Comparison of ENCODE assay signal across 28 mouse cellular contexts in the genomic region with DNA sequence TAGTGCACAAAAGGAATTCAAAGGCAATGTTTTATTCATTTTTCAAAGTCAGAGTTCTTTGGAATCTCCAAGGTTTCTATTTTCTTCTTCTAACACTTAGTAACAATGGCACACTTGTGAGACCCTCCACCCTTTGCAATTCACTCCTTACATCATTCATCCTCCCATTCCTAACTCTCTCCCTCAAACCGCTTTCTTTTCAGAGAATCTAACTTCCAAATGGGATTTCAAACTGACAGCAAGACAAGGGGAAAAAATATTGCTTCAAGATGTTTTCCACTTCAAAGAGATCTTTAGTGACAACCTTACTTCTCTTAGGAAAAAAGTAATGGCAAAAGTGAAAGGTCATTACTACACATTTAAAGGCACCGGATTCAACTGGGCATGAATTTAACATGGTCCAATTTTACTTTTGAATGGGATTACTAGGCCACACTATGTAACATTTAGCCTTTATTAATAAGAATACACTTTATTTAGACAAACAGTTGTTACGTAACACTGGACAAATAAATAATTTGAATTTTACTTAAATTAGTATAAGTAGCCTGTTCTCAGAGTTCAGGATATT.
DNase-seq lines count a peak whose midpoint lies in the region; ATAC-seq and TF ChIP-seq lines count a peak whose summit lies in the region.
"Had no signal": no experiment of that assay in that cellular context is flagged by ENCODE, and none has a peak within 500 bp of the region (broad histone marks: within the 10 kb centered on the region; RNA-seq: fewer than 3 reads in every experiment).

No protein-coding gene starts in this region.

- no peaks in the 10 kb centered on the region for H3K36me3 ChIP-seq in hindbrain, embryonic 12.5 days
- H3K36me3 ChIP-seq in hindbrain, embryonic 14.5 days (replicated peaks; ENCODE audit: control insufficient read depth, insufficient read depth), result no peaks in the 10 kb centered on the region
- H3K36me3 ChIP-seq: embryonic facial prominence, embryonic 13.5 days; forebrain, embryonic 15.5 days; heart, embryonic 12.5 days; hindbrain, embryonic 15.5 days; kidney, embryonic 15.5 days; limb, embryonic 15.5 days had no signal

- WGBS in hindbrain, embryonic 12.5 days, result 18% methylated on average over 3 of the region's 3 CpGs
- 12% methylated on average over 3 of the region's 3 CpGs for WGBS in hindbrain, embryonic 14.5 days

- H3K9me3 ChIP-seq in hindbrain, embryonic 12.5 days (replicated peaks), result no peaks in the 10 kb centered on the region
- no peaks in the 10 kb centered on the region for H3K9me3 ChIP-seq in hindbrain, embryonic 14.5 days (ENCODE audit: control insufficient read depth, low read length)
- H3K9me3 ChIP-seq: embryonic facial prominence, embryonic 13.5 days; forebrain, embryonic 15.5 days; heart, embryonic 12.5 days; hindbrain, embryonic 15.5 days; kidney, embryonic 15.5 days; limb, embryonic 15.5 days had no signal

- no peaks in the 10 kb centered on the region for H3K27me3 ChIP-seq in hindbrain, embryonic 12.5 days
- H3K27me3 ChIP-seq in hindbrain, embryonic 14.5 days (ENCODE audit: control insufficient read depth, insufficient read depth, low read length), result no peaks in the 10 kb centered on the region
- H3K27me3 ChIP-seq: embryonic facial prominence, embryonic 13.5 days; forebrain, embryonic 15.5 days; heart, embryonic 12.5 days; hindbrain, embryonic 15.5 days; kidney, embryonic 15.5 days; limb, embryonic 15.5 days had no signal

- ATAC-seq in hindbrain, embryonic 12.5 days (ENCODE audit: low FRiP score), result peak; percentile 79
- no peak for ATAC-seq in hindbrain, embryonic 14.5 days (ENCODE audit: low FRiP score)
- ATAC-seq: forebrain, embryonic 15.5 days; intestine, postnatal 0 days had no signal

- no peak overlapping the region for H3K9ac ChIP-seq in hindbrain, embryonic 12.5 days
- H3K9ac ChIP-seq in hindbrain, embryonic 14.5 days, result no peak overlapping the region
- H3K9ac ChIP-seq: embryonic facial prominence, embryonic 13.5 days; forebrain, embryonic 15.5 days; heart, embryonic 12.5 days; hindbrain, embryonic 15.5 days; kidney, embryonic 15.5 days; limb, embryonic 15.5 days; liver, embryonic 14.5 days; lung, embryonic 14.5 days had no signal

- H3K4me3 ChIP-seq in hindbrain, embryonic 12.5 days, result no peak overlapping the region
- no peak overlapping the region for H3K4me3 ChIP-seq in hindbrain, embryonic 14.5 days (replicated peaks; ENCODE audit: low read length)
- H3K4me3 ChIP-seq: embryonic facial prominence, embryonic 13.5 days; erythroblast, embryonic 14.5 days; forebrain, embryonic 15.5 days; heart, embryonic 12.5 days; hindbrain, embryonic 15.5 days; kidney, embryonic 15.5 days; limb, embryonic 15.5 days had no signal

- H3K4me1 ChIP-seq in hindbrain, embryonic 12.5 days, result no peaks in the 10 kb centered on the region
- H3K4me1 ChIP-seq in hindbrain, embryonic 14.5 days (replicated peaks; ENCODE audit: control insufficient read depth, insufficient read depth, low read length), result no peaks in the 10 kb centered on the region
- H3K4me1 ChIP-seq: embryonic facial prominence, embryonic 13.5 days; forebrain, embryonic 15.5 days; heart, embryonic 12.5 days; hindbrain, embryonic 15.5 days; kidney, embryonic 15.5 days; limb, embryonic 15.5 days had no signal

- H3K4me2 ChIP-seq in hindbrain, embryonic 12.5 days (replicated peaks), result no peak overlapping the region
- no peak overlapping the region for H3K4me2 ChIP-seq in hindbrain, embryonic 14.5 days (replicated peaks)
- H3K4me2 ChIP-seq: embryonic facial prominence, embryonic 13.5 days; forebrain, embryonic 15.5 days; heart, embryonic 12.5 days; hindbrain, embryonic 15.5 days; kidney, embryonic 15.5 days; limb, embryonic 15.5 days; lung, embryonic 14.5 days had no signal

- no peak for TF ChIP-seq CTCF in brain, embryonic 14.5 days (IDR thresholded peaks at IDR 0.05; ENCODE audit: borderline replicate concordance, extremely low read depth, insufficient read depth, insufficient read length)

- no peak for DNase-seq in hindbrain, embryonic 14.5 days (ENCODE audit: low spot score)
- DNase-seq in brain, embryonic 14.5 days (ENCODE audit: low read depth), result peak; percentile 64
- peak; percentile 72 for DNase-seq in embryo, embryonic 10 days (ENCODE audit: low spot score)
- peak; percentile 47 for DNase-seq in hindlimb bud, embryonic 11.5 days (ENCODE audit: extremely low spot score, low read depth, low spot score)
- DNase-seq in right cerebral cortex, adult 2 months (ENCODE audit: low spot score in 2 of 2), result no peak
- DNase-seq in kidney, adult 11 months, result no peak
- DNase-seq: adrenal gland, adult 8-10 months; cerebellum, adult 18-20 months; cerebellum, postnatal 25 days; gastrocnemius, postnatal 14 days; heart, adult 18-20 months; heart, postnatal 10 days; kidney, postnatal 4 days; layer of hippocampus, adult 9-11 months; left cerebral cortex, postnatal 4 days; lung, embryonic 14.5 days; thymus, adult 18-20 months; thymus, postnatal 36 days had no signal

- TF ChIP-seq POLR2A in brain, embryonic 14.5 days (IDR thresholded peaks at IDR 0.05; ENCODE audit: borderline replicate concordance, extremely low read depth, insufficient read depth, insufficient read length, poor library complexity, severe bottlenecking), result no peak

- no peak overlapping the region for H3K27ac ChIP-seq in hindbrain, embryonic 12.5 days
- H3K27ac ChIP-seq in hindbrain, embryonic 14.5 days, result no peak overlapping the region
- H3K27ac ChIP-seq: embryonic facial prominence, embryonic 13.5 days; forebrain, embryonic 15.5 days; hindbrain, embryonic 15.5 days; kidney, embryonic 15.5 days; limb, embryonic 15.5 days; liver, embryonic 14.5 days had no signal

Comparison
In these comparisons a context has a peak if more than half of its experiments do, and no peak if none do; other contexts are left out.
1. DNase-seq: peak in brain, embryonic 14.5 days (single experiment), embryo, embryonic 10 days (single experiment) and hindlimb bud, embryonic 11.5 days (single experiment); none in hindbrain, embryonic 14.5 days (single experiment), right cerebral cortex, adult 2 months (0 of 2) and kidney, adult 11 months (single experiment).